Mouse (Mus musculus) cerebellum, postnatal 4 days (tissue): ENCODE results near the gene Lrsam1.
"Not testable (repeated sequence)": the region's sequence is repeated elsewhere in the genome, so short reads cannot be mapped to it uniquely, and the experiment has no call there.

Source experiments
- DNase-seq, 2 experiments: peaks; one replicate each; pipeline ENCODE4 v3.0.0; 2022; ENCODE audit warnings: low spot score in 2 of 2, mixed read lengths in 1 of 2

The Lrsam1 gene

DNA sequence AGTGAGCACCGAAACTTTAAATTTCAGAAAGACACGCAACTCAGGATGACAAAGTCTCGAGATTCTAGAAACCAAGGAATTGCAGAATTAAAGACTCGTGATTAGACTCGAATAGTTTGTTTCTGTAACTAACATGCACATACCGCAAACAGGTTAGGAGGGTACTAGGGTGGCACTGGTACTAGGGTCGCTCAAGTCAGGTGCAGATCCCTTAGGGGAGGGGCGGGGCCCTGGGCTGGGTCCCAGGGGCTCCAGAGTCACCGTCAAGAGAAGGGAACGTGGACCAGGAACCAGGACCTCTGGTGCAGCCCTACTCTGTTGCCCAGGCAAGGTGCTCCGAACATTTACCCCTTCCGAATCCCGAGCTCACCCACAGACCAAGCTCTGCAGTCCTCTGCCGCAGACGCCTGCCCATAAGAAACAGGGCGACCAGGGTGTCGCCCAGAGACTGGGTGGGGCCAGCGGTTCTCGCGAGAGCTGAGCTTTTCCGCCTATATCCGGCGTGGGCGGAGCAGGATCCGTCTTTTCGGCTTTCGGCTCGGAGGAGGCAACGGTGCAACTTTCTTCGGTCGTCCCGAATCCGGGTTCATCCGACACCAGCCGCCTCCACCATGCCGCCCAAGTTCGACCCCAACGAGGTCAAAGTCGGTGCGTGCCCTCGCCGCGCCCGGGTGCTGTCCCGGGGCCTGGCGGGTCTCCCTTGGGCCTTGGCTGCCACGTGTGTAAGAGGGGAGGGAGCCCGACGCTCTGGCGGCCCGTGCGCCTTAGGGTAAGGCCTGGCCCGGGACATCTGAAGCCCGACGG, at the start of gene Lrsam1, which contains the start of gene Rpl12:
Lrsam1 (minus strand) TSS at position 423 of the 804 bp plus-strand sequence.
Rpl12 (plus strand) TSS at position 368 of the 804 bp plus-strand sequence.
- peak; percentile 81 to 93 for DNase-seq

DNA sequence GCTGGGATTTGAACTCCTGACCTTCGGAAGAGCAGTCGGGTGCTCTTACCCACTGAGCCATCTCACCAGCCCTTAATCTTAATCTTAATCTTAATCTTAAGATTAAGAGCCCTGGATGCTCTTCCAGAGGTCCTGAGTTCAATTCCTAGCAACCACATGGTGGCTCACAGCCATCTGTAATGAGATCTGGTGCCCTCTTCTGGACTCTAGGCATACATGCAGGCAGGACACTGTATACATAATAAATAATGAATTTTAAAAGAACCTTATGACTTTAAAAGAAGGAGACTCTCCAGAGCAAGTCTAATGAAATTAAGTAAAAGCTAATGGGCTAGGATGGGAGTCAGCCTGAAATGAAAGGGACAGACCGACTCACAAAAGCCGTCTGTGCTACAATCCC, 47.6 kb upstream of the Lrsam1 start:
- not testable (repeated sequence) for DNase-seq

DNA sequence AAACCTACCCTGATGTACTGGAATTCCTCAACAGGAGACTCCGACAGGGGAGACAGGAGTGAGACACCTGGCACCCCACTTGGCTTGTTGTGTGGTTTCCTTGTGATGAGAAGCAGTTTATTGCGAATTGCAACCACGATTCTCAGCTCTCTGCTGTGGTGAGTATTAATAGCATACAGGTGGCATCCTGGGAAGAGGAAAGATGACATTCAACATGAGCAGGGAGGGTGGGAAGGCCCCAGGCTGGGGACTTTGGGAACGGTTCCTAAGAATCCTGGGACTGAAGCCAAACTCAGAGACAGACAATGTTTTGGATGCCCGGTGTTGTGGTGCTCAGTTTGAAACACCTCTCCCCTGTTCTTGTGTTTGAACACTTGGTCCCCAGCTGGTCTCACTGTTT, 43.6 kb upstream of the Lrsam1 start:
- no peak for DNase-seq

DNA sequence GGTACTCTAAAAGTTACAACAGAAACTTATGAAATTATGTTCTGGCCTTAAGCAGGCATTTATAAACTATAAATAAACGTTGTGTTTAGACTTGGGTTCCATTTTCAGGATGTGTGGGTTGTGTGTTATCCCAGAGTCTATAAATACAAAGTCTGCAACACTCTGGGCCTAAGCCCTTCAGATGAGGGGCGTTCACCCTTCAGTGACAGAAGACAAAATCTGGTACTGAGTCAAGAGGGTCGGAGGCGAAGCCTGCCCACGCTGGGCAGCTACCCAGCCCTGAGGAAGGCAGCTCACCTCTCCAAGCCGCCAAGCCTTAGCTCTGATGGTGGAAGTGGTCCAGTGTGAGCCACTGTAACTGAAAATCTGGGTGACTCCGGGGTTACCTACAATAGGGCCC, 40.7 kb upstream of the Lrsam1 start:
- no peak for DNase-seq

DNA sequence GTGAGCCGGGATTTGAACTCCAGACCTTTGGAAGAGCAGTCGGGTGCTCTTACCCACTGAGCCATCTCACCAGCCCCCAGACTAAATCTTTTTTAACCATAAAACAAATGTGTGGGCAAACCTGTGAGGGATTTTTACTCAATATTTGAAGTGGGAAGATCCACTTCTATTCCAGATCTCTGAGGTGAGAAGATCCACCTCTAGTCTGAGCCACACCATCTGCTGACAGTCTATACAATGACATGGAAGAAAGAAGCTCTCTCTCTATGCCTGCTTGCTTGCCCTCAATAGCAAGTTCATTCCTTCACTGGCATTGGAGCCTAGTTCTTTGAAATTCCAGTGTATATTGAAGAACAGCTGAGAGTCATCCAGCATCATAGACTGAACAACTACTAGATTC, 38.3 kb upstream of the Lrsam1 start:
- no peak for DNase-seq

DNA sequence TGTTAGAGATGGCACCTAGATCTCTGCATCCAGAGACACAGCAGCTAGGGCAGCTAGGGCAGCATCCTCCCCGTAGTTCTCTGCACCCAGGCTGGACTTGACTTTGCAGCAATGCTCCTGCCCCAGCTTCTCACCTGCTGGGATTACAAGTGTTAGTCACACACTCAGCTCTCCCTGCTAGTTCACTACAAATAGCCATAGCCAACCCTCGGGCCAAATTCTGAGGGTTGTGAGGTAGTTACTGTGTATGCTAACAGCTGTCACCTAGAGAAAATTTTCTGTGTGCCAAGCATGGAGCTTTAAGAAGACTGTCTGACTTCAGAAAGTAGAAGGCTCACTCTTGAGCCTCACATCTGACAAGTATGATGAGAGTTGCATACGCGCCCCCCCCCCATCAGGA, 36.4 kb upstream of the Lrsam1 start:
- DNase-seq, result no peak

DNA sequence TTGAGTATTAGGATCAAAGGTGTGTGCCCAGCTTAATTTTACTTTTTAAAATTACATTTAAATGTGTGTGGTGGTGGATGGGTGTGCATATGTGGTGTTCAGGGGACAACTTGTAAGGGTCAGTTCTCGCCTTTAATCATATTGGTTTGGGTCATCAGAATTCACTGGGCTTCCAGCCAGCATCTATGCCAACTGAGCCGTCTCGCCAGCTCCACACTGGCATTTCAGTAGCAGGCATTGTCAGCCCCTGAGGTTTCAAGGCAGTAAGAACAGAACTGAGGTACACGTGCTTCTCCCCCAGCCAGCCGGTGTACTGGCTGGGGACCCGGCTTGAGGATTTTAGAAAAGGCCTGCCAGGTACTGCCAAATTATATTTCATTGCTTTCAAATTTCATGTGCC, 35.7 kb upstream of the Lrsam1 start:
- DNase-seq, result no peak

DNA sequence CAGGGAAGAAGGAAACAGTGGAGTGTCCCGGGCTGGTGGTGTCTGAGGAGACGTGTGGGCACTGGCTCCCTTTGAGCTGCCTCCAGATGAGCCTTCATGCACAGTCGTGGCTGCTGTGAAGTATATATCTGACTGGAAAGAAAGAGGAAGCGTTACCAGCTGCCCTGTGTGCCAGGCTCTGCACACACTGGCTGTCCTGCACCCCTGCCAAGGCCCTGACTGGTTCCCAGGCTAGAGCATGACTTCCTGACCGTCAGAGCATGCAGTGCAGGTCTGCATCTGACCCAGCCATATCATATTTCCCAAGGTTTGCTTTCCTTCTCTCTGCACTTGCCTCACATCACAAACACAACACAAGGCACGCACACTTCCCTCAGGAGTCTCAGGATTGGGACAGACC, 30.7 kb upstream of the Lrsam1 start:
- no peak for DNase-seq

DNA sequence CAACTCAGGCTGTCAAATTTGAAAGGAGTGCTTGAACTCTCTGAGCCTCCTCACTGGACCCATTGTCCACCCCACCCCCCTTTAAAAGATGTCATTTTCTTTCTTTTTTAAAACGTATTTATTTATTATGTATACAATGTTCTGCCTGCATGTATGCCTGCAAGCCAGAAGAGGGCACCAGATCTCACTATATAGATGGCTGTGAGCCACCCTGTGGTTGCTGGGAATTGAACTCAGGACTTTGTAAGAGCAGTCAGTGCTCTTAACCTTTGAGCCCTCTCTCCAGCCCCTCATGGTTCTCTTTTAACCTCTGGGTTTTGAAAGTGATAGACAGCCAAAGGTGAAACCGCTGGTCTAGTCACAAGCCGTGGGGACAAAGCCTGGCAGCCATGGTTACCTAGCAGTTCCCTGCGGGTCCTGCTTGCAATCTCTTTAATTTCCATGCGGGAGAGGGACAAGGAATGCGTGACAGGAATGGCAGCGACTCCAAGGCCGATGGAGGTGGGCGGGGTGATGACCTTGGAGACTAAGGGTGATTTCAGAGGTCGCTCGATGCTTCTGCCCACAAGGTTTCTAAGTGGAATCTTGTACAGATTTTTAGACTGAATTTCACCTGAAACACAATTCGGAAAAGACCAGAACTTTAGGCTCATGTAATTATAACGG, 28.9 kb upstream of the Lrsam1 start:
- no peak for DNase-seq

DNA sequence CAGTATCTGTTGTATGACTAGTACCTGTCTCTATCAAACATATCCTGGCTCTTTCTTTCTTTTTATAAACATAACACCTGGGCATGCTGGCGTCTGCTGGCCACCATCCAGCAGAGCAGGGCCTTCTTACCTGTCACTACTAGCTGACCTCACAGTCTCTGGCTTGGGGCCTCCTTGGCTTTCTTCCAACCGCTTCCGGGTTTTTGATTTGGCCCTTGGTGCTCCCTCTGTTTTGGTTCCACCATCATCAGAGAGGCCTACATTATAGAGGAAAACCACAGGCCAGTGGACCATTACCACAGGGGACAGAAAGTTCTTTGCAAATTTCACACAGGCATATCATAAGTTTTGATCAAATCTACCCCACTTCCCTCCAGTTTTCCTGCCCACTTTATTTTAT, 28.0 kb upstream of the Lrsam1 start:
- DNase-seq, result no peak

DNA sequence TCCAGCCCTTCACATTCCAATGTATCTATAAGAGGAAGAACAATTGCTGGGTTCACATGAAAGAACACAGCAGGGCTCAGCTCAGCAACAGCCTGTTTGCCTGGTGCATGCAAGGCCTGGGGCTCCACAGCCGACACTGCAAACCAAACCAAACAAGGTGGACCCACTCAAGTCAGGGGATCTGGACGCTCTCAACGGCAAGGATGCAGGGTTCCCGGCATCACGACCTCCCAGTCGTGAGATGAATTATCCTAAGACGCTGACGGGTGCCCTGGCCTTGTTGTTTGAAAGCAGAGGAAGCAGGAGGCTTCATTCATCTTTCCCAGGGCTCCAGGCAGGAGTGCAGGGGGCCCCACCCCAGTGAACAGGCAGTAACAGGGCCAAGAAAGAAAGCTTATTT, 24.4 kb upstream of the Lrsam1 start:
- DNase-seq, result no peak

DNA sequence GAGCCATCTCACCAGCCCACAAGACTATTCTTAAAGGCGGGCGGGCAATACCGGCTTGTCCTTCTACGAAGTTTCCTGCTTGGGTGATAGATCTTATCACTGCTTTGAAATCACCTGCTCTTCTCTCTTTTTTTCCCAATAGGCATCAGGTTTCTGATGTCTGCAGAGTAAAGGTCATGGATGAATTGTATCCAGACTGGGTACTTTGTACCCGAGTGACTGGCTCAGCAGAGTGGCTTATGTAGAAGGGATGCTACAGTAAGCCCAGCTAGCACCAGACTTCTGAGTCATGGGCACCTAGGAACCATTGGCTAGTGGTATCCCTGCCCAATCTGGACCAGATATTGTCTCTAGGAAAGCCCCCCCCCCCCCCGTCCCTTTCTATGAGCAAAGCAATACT, 22.2 kb upstream of the Lrsam1 start:
- DNase-seq, result no peak

DNA sequence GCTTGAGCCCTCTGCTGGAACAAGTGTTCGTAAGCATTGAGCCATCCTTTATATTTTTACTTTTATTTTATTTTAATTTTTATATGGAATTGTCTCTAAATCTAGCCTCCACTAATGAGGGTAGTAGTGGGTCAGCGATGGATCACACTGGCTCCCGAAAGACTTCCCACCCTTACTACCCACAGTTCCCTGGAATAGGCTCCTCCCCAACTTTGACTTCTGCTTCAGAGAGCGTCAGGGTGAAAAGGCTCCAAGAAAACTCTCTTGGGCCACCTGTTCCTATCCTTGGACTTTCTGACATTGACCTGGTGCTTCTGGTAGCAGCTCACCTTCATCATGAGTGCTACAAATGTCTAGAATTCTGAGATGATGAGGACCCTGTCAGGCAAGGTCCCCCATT, 21.3 kb upstream of the Lrsam1 start:
- DNase-seq, result no peak

DNA sequence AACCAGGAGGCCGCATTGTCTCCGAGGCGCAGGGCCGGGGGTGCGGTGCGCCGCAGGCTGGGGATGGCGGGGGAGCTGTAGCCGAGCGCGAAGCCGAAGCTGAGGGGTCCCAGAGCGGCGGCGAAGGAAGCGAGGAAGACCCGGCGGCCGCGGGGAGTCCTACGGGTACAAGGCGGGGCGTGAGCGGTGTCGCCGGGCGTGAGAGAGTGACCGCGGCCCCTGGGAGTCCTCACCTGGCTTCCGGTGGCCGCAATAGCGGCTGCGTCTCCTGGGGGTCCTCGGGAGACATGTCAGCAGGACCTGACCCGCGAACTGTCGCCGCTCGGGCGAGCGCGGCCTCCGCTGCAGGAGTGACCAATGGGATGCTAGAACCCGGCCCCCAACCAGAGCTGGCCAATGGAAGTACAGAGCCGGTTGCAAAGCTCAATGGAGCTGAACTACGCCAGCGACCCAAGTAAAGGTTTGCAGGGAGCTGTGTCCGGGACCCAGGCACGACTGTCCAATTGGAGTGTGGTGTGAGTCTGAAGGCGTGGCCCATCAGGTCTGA, 20.4 kb upstream of the Lrsam1 start, which contains the start of gene Slc2a8:
Slc2a8 (minus strand) TSS at position 359 of the 547 bp plus-strand sequence.
- peak; percentile 70 to 85 for DNase-seq

DNA sequence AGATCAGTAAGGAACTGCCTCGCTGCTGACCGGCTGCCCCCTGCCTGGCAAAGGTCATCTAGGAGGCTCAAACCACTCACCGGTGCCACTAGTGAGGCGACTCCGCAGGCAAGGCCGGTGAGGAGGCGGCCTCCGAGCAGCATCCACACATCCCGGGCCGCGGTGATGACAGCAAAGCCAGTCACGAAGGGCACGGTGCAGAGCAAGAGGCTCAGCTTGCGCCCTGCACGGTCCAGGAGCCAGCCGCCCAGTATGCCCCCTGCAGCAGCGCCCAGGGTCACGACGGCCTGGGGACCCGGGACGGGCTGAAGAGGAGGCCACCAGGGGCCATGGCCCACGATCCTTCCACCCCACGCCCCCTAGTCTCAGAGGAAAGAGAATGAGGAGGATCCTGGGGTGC, 19.9 kb upstream of the Lrsam1 start:
- DNase-seq, result no peak

DNA sequence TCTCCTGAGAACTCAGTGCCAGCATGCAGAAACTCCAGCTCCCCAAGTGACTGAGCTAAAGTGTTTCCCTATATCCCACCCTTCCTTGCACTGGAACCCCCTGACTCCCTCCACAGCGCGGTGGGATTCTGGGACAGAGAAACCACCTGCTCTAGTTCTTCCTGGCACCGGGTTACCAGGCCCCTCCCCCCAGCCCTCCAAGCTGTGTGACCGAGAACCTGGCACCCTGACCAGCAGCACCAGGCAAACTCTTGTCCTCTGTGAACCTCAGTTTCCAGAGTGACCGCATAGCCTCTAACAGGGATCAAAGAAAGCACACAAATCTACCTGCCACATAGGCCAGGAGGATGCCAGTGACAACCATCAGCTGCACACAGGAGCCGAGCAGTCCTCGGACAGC, 18.3 kb upstream of the Lrsam1 start:
- no peak for DNase-seq

DNA sequence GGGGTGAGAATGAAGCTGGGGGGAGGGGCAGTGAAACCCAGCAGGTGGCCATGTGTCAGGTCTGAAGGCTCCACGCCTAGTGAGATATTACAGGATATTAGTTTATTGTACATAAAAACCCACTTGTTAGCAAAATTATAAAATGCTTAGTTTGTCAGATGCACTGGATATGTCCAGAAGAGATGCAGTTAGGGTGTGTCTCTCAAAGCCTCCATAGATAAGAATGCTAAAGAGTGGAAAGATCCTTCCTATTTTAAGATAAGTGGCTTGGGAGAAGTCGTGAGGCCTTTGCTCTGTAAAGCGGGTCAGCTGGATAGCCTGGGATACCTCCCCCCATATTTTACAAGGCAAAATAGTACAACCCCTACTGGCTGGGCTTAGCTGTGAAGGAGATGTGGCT, 17.3 kb upstream of the Lrsam1 start:
- no peak for DNase-seq

DNA sequence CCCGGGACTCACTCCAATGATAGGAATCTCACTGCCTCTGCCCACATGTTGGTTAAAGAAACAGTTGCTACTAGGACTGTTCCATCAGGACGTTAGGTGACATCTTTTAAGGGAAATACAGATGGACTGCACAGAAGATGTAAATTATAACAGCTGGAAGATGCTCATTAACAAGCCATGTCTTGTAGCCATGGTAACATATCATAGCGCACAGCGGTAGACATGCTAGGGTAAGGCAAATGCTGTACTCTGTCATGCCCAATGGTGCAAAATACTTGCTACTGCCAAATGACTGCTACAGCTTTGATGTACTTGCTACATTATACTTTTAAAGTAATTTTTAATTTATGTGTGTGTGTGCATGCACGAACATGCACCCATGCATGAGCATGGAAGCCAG, 15.7 kb upstream of the Lrsam1 start:
- no peak for DNase-seq

DNA sequence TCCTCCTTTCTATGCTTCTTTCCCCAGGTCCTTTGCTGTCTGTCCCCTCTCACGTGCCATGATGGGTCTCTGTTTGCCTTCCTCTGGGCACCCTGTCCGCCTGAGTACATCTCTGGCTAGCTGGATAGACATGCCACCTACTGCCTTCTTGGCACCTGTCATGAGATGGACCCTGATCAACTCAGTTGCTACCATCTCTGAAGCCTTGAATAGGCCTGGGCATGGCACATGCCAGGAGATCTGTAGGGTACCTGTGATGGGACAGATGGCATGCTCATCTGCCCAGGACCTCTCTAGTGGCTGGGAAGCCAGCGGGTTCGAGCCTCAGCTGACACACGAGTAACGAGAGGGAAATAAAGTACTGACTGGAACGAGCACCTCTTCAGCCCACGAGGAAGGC, 12.8 kb upstream of the Lrsam1 start:
- DNase-seq, result no peak

DNA sequence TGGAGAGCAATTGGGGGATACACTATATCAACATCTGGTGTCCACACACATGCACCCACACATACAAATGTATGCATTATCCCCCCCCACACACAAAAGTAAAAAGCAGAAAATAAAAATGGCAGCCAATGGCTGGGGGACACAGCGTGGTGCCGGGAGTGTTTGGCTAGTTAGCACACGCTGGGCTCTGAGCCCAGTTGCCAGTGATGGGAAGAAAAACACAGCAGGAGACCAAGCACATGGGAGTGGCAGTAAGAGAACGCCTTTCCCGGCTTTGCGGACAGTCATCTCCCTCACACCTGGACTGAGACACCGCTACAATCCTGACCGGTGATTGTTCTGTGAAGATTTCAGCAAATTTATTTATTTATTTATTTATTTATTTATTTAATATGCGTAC, 9.8 kb upstream of the Lrsam1 start:
- DNase-seq, result peak in 1 of 2 experiments; percentile 55

DNA sequence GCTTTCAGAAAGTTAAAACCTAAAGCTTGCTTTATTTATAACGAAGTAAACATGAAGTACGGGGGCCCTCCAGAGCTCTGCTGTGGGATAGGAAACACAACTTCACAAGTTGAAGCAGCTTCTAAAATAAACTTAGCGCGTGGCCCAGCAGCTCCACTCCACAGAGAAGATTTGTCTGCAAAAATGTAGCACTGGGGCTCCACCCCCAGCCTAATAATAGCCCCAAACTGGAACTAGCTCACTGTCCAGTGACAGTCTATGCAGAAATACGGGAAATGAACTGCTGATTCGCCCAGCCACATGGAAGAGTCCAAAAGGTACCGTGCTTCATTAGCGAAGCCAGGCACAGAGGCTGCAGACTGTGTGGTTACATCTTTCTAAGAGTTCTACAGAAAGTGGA, 7.9 kb upstream of the Lrsam1 start:
- DNase-seq, result no peak

DNA sequence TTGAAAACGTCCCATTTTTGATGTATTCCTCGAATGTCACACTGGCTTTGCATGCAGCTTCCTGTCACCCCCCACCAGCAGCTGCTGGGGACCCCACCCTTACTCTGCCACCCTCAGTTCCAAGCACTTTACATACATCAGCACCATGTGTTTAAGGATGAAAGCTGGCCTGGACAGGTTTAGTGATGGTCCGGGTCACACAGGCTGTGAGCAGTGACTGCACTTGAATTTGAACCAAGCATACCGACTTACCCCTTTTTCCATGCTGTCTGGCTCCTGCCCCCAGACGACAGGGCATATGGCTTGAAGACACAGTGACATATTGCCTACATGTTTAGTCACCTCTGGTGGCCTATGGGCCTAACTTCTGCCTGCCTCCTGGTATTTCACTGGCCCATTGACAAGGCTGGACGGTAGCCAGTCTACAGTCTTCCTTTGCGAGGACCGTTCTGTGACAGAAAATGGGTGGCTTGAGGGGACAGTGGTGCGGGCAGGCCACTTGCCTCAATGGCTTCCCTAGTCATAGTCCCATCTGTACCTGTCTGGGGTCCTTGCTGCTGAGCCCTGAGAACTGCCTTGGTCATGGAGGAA, 6.7 kb upstream of the Lrsam1 start:
- no peak for DNase-seq
